Mouse (Mus musculus): Measurements from ENCODE around the gene Gm11733. TPM values are rescaled to one million over a fixed set of nuclear protein-coding genes. Genes with fewer than 3 reads are reported as not detected.
"Not testable (repeated sequence)": the region's sequence is repeated elsewhere in the genome, so short reads cannot be mapped to it uniquely, and the experiment has no call there.

Gene Gm11733
- polyA plus RNA-seq, 1 experiment from 2014 or later = not detected

GRCm38 (mm10) chr11:117459148-117459547, 25.0 kb upstream of the Gm11733 start:
- no peak for ATAC-seq (ENCODE audit: insufficient number of reproducible peaks, insufficient read depth, low FRiP score, low read depth)
- Histone ChIP-seq H3K4me1 (ENCODE audit: control insufficient read depth, insufficient read depth, low read length) (0 out of 2 replicates have a peak, but pooled peaks cover 4% of the 10 kb centered on the region), H3K27ac (ENCODE audit: low read length) (no peak overlapping the region), H3K27me3 (ENCODE audit: control insufficient read depth, insufficient read depth, low read length) (no peaks in the 10 kb centered on the region; the same call in 1 of the 2 replicates), H3K36me3 (ENCODE audit: control insufficient read depth, insufficient read depth, low read length) (no peaks in the 10 kb centered on the region), H3K9ac (replicated peaks; ENCODE audit: low read depth, low read length) (no peak overlapping the region), H3K4me3 (ENCODE audit: low read depth, low read length) (no peak overlapping the region), H3K9me3 (ENCODE audit: control insufficient read depth, low read depth, low read length) (no peaks in the 10 kb centered on the region), H3K4me2 (replicated peaks; ENCODE audit: low read depth, low read length) (no peak overlapping the region)
- 4% methylated on average over 8 of the region's 8 CpGs for WGBS

- no peaks in the 10 kb centered on the region; the same call in 1 of the 2 replicates for H3K27me3 ChIP-seq (ENCODE audit: control insufficient read depth, insufficient read depth, low read length)
Observed at GRCm38 (mm10) chr11:117462202-117462864, 21.8 kb upstream of the Gm11733 start.

GRCm38 (mm10) chr11:117463416-117463815, 20.8 kb upstream of the Gm11733 start:
- not testable (repeated sequence) for ATAC-seq (ENCODE audit: insufficient number of reproducible peaks, insufficient read depth, low FRiP score, low read depth); H3K4me3 ChIP-seq (ENCODE audit: low read depth, low read length); H3K27me3 ChIP-seq (ENCODE audit: control insufficient read depth, insufficient read depth, low read length); H3K36me3 ChIP-seq (ENCODE audit: control insufficient read depth, insufficient read depth, low read length); H3K9ac ChIP-seq (replicated peaks; ENCODE audit: low read depth, low read length); H3K4me2 ChIP-seq (replicated peaks; ENCODE audit: low read depth, low read length); H3K9me3 ChIP-seq (ENCODE audit: control insufficient read depth, low read depth, low read length); H3K27ac ChIP-seq (ENCODE audit: low read length); H3K4me1 ChIP-seq (ENCODE audit: control insufficient read depth, insufficient read depth, low read length)
- WGBS = 68% methylated on average over 4 of the region's 4 CpGs

More at GRCm38 (mm10) chr11:117462202-117462864, 21.8 kb upstream of the Gm11733 start:
- no peaks in the 10 kb centered on the region for H3K9me3 ChIP-seq (ENCODE audit: control insufficient read depth, low read depth, low read length)
- no peak overlapping the region for H3K27ac ChIP-seq (ENCODE audit: low read length)
- H3K4me2 ChIP-seq (replicated peaks; ENCODE audit: low read depth, low read length) = no peak overlapping the region
- no peak for ATAC-seq (ENCODE audit: insufficient number of reproducible peaks, insufficient read depth, low FRiP score, low read depth)
- 0 out of 2 replicates have a peak, but pooled peaks cover 2% of the 10 kb centered on the region for H3K4me1 ChIP-seq (ENCODE audit: control insufficient read depth, insufficient read depth, low read length)
- no peak overlapping the region for H3K9ac ChIP-seq (replicated peaks; ENCODE audit: low read depth, low read length)
- H3K36me3 ChIP-seq (ENCODE audit: control insufficient read depth, insufficient read depth, low read length) = no peaks in the 10 kb centered on the region
- no peak overlapping the region for H3K4me3 ChIP-seq (ENCODE audit: low read depth, low read length)
- 9% methylated on average over 16 of the region's 16 CpGs for WGBS

- Histone ChIP-seq H3K27ac (ENCODE audit: low read length) (no peak overlapping the region), H3K9me3 (ENCODE audit: control insufficient read depth, low read depth, low read length) (no peaks in the 10 kb centered on the region), H3K9ac (replicated peaks; ENCODE audit: low read depth, low read length) (no peak overlapping the region), H3K4me3 (ENCODE audit: low read depth, low read length) (no peak overlapping the region), H3K36me3 (ENCODE audit: control insufficient read depth, insufficient read depth, low read length) (no peaks in the 10 kb centered on the region), H3K4me1 (ENCODE audit: control insufficient read depth, insufficient read depth, low read length) (0 out of 2 replicates have a peak, but pooled peaks cover 2% of the 10 kb centered on the region), H3K4me2 (replicated peaks; ENCODE audit: low read depth, low read length) (no peak overlapping the region), H3K27me3 (ENCODE audit: control insufficient read depth, insufficient read depth, low read length) (no peaks in the 10 kb centered on the region)
- no peak for ATAC-seq (ENCODE audit: insufficient number of reproducible peaks, insufficient read depth, low FRiP score, low read depth)
- WGBS = 25% methylated on average over 5 of the region's 5 CpGs
Observed at GRCm38 (mm10) chr11:117466292-117466691, 17.9 kb upstream of the Gm11733 start.

GRCm38 (mm10) chr11:117466911-117467310, 17.3 kb upstream of the Gm11733 start:
- H3K4me3 ChIP-seq (ENCODE audit: low read depth, low read length) = no peak overlapping the region
- H3K36me3 ChIP-seq (ENCODE audit: control insufficient read depth, insufficient read depth, low read length) = no peaks in the 10 kb centered on the region
- H3K27me3 ChIP-seq (ENCODE audit: control insufficient read depth, insufficient read depth, low read length) = no peaks in the 10 kb centered on the region
- 88% methylated on average over 7 of the region's 7 CpGs for WGBS
- 0 out of 2 replicates have a peak, but pooled peaks cover 2% of the 10 kb centered on the region for H3K4me1 ChIP-seq (ENCODE audit: control insufficient read depth, insufficient read depth, low read length)
- no peak for ATAC-seq (ENCODE audit: insufficient number of reproducible peaks, insufficient read depth, low FRiP score, low read depth)
- no peaks in the 10 kb centered on the region for H3K9me3 ChIP-seq (ENCODE audit: control insufficient read depth, low read depth, low read length)
- H3K27ac ChIP-seq (ENCODE audit: low read length) = no peak overlapping the region
- H3K9ac ChIP-seq (replicated peaks; ENCODE audit: low read depth, low read length) = no peak overlapping the region
- no peak overlapping the region for H3K4me2 ChIP-seq (replicated peaks; ENCODE audit: low read depth, low read length)

- Histone ChIP-seq H3K27me3 (ENCODE audit: control insufficient read depth, insufficient read depth, low read length) (no peaks in the 10 kb centered on the region), H3K27ac (ENCODE audit: low read length) (no peak overlapping the region), H3K9ac (replicated peaks; ENCODE audit: low read depth, low read length) (no peak overlapping the region), H3K4me2 (replicated peaks; ENCODE audit: low read depth, low read length) (no peak overlapping the region), H3K9me3 (ENCODE audit: control insufficient read depth, low read depth, low read length) (no peaks in the 10 kb centered on the region), H3K4me1 (ENCODE audit: control insufficient read depth, insufficient read depth, low read length) (no peaks in the 10 kb centered on the region), H3K36me3 (ENCODE audit: control insufficient read depth, insufficient read depth, low read length) (no peaks in the 10 kb centered on the region), H3K4me3 (ENCODE audit: low read depth, low read length) (no peak overlapping the region)
- WGBS = 33% methylated on average over 6 of the region's 6 CpGs
- ATAC-seq (ENCODE audit: insufficient number of reproducible peaks, insufficient read depth, low FRiP score, low read depth) = 0 out of 2 replicates have a peak, but pooled peaks have one; percentile 31
Observed at GRCm38 (mm10) chr11:117468585-117469363, 15.4 kb upstream of the Gm11733 start.

GRCm38 (mm10) chr11:117469724-117470123, 14.4 kb upstream of the Gm11733 start:
- 73% methylated on average over 5 of the region's 5 CpGs for WGBS

GRCm38 (mm10) chr11:117470586-117471195, 13.5 kb upstream of the Gm11733 start:
- H3K9ac ChIP-seq (replicated peaks; ENCODE audit: low read depth, low read length) = no peak overlapping the region
- H3K4me3 ChIP-seq (ENCODE audit: low read depth, low read length) = no peak overlapping the region
- no peaks in the 10 kb centered on the region for H3K4me1 ChIP-seq (ENCODE audit: control insufficient read depth, insufficient read depth, low read length)
- no peaks in the 10 kb centered on the region for H3K36me3 ChIP-seq (ENCODE audit: control insufficient read depth, insufficient read depth, low read length)
- no peaks in the 10 kb centered on the region for H3K27me3 ChIP-seq (ENCODE audit: control insufficient read depth, insufficient read depth, low read length)
- H3K27ac ChIP-seq (ENCODE audit: low read length) = no peak overlapping the region
- no peak for ATAC-seq (ENCODE audit: insufficient number of reproducible peaks, insufficient read depth, low FRiP score, low read depth)
- H3K4me2 ChIP-seq (replicated peaks; ENCODE audit: low read depth, low read length) = no peak overlapping the region
- WGBS = 83% methylated on average over 12 of the region's 12 CpGs
- H3K9me3 ChIP-seq (ENCODE audit: control insufficient read depth, low read depth, low read length) = no peaks in the 10 kb centered on the region

More at GRCm38 (mm10) chr11:117469724-117470123, 14.4 kb upstream of the Gm11733 start:
- Histone ChIP-seq H3K4me3 (ENCODE audit: low read depth, low read length) (no peak overlapping the region), H3K4me1 (ENCODE audit: control insufficient read depth, insufficient read depth, low read length) (no peaks in the 10 kb centered on the region), H3K36me3 (ENCODE audit: control insufficient read depth, insufficient read depth, low read length) (no peaks in the 10 kb centered on the region), H3K4me2 (replicated peaks; ENCODE audit: low read depth, low read length) (no peak overlapping the region), H3K9ac (replicated peaks; ENCODE audit: low read depth, low read length) (no peak overlapping the region), H3K27ac (ENCODE audit: low read length) (no peak overlapping the region), H3K27me3 (ENCODE audit: control insufficient read depth, insufficient read depth, low read length) (no peaks in the 10 kb centered on the region), H3K9me3 (ENCODE audit: control insufficient read depth, low read depth, low read length) (no peaks in the 10 kb centered on the region)
- ATAC-seq (ENCODE audit: insufficient number of reproducible peaks, insufficient read depth, low FRiP score, low read depth) = no peak

Data from stomach, embryonic 14.5 days (tissue).